Mouse (Mus musculus): ENCODE measurements around the gene Tcea2.

Tcea2 gene

GRCm38 (mm10) chr2:181714903-181715326, 34.8 kb downstream of the Tcea2 start, which contains the start of gene Oprl1:
Oprl1 (plus strand) TSS chr2:181715016.
- DNase-seq (ENCODE audit: low spot score in 2 of 2), result no peak

- no peak for DNase-seq (ENCODE audit: low spot score in 2 of 2)
Observed at GRCm38 (mm10) chr2:181715382-181715781, 35.3 kb downstream of the Tcea2 start.

GRCm38 (mm10) chr2:181716991-181717390, 36.9 kb downstream of the Tcea2 start:
- DNase-seq (ENCODE audit: low spot score in 2 of 2), result no peak

- no peak for DNase-seq (ENCODE audit: low spot score in 2 of 2)
Observed at GRCm38 (mm10) chr2:181720061-181720460, 40.0 kb downstream of the Tcea2 start.

GRCm38 (mm10) chr2:181721200-181721599, 41.1 kb downstream of the Tcea2 start:
- DNase-seq (ENCODE audit: low spot score in 2 of 2), result no peak

- DNase-seq (ENCODE audit: low spot score in 2 of 2), result no peak
Observed at GRCm38 (mm10) chr2:181722213-181722612, 42.1 kb downstream of the Tcea2 start.

GRCm38 (mm10) chr2:181727659-181728262, 47.7 kb downstream of the Tcea2 start:
- DNase-seq (ENCODE audit: low spot score in 2 of 2), result no peak

- DNase-seq (ENCODE audit: low spot score in 2 of 2), result no peak
Observed at GRCm38 (mm10) chr2:181730051-181730450, 49.9 kb downstream of the Tcea2 start.
